Mouse (Mus musculus) adrenal gland, postnatal 36 days (tissue): Measurements from ENCODE around the gene Peli3. TPM values are rescaled to one million over a fixed set of nuclear protein-coding genes. Genes with fewer than 3 reads are reported as not detected.

Experiments
- DNase-seq, 2 experiments: peaks; one replicate each; pipeline ENCODE4 v3.0.0; 2021; ENCODE audit warnings: mixed read lengths in 1 of 2
- total RNA-seq, 2 experiments: library from RNA; stranded (reverse); gene quantifications; 2 replicates each; pipeline ENCODE4 v1.2.3; 2021

Gene Peli3
- total RNA-seq, 2 experiments from 2014 or later = 7.7 to 8.2 TPM

GRCm38 (mm10) chr19:4915924-4916603, 26.9 kb downstream of the Peli3 start:
- DNase-seq = peak; percentile 68 to 73

GRCm38 (mm10) chr19:4909376-4909775, 33.6 kb downstream of the Peli3 start:
- peak in 1 of 2 experiments; percentile 44 for DNase-seq

- DNase-seq = peak; percentile 48 to 53
These were observed 34.8 kb downstream of the Peli3 start for GRCm38 (mm10) chr19:4908107-4908506.

- DNase-seq = peak; percentile 83 to 84
These were observed 36.7 kb downstream of the Peli3 start, which contains the start of gene Bbs1 for GRCm38 (mm10) chr19:4905979-4906794. Gene Bbs1, minus strand, starts transcription at chr19:4906628.

GRCm38 (mm10) chr19:4899888-4900287, 43.0 kb downstream of the Peli3 start:
- no peak for DNase-seq

- no peak for DNase-seq
These were observed 44.0 kb downstream of the Peli3 start for GRCm38 (mm10) chr19:4898972-4899371.

GRCm38 (mm10) chr19:4896780-4897520, 46.0 kb downstream of the Peli3 start:
- peak in 1 of 2 experiments; percentile 9 for DNase-seq

- no peak for DNase-seq
These were observed 51.1 kb downstream of the Peli3 start for GRCm38 (mm10) chr19:4891798-4892197.

GRCm38 (mm10) chr19:4889791-4890190, 53.1 kb downstream of the Peli3 start:
- DNase-seq = no peak

- no peak for DNase-seq
These were observed 59.0 kb downstream of the Peli3 start for GRCm38 (mm10) chr19:4883961-4884360.

Other genes with a start within 250 kb of the Peli3 start
- under 1 TPM in 1 of 2 experiments, not detected in 1; 0.13 TPM for gene Gm960, start 244.5 kb downstream of the Peli3 start, total RNA-seq
- gene Sptbn2, start 232.0 kb downstream of the Peli3 start, total RNA-seq = under 1 TPM; 0.49 to 0.53 TPM
- 10 to 100 TPM; 16.4 to 17.1 TPM for gene Rbm4b, start 186.6 kb downstream of the Peli3 start, total RNA-seq
- gene Rbm4, start 149.2 kb downstream of the Peli3 start, total RNA-seq = 10 to 100 TPM; 57.6 to 68.1 TPM
- gene Gm21992, start 131.5 kb downstream of the Peli3 start, total RNA-seq = 10 to 100 TPM; 24.5 to 25.1 TPM
- gene Rbm14, start 131.5 kb downstream of the Peli3 start, total RNA-seq = 10 to 100 TPM; 48.7 to 60.3 TPM
- 100 to 1,000 TPM; 112 to 121 TPM for gene Ccs, start 103.8 kb downstream of the Peli3 start, total RNA-seq
- under 1 TPM in 1 of 2 experiments, not detected in 1; 0.20 TPM for gene Ccdc87, start 103.8 kb downstream of the Peli3 start, total RNA-seq
- 100 to 1,000 TPM; 332 to 462 TPM for gene Ctsf, start 88.0 kb downstream of the Peli3 start, total RNA-seq
- gene Actn3, start 65.2 kb downstream of the Peli3 start, total RNA-seq = under 1 TPM; 0.53 to 0.66 TPM
- 10 to 100 TPM; 21.3 to 21.9 TPM for gene Zdhhc24, start 64.5 kb downstream of the Peli3 start, total RNA-seq
- gene Bbs1, start 36.5 kb downstream of the Peli3 start, total RNA-seq = 1 to 10 TPM; 9.1 to 9.2 TPM
- gene Dpp3, start 14.8 kb downstream of the Peli3 start, total RNA-seq = 100 to 1,000 TPM in 1 of 2 experiments, 10 to 100 TPM in 1; 86.1 to 110 TPM
- gene Mrpl11, start 19.0 kb upstream of the Peli3 start, total RNA-seq = 10 to 100 TPM; 56.7 to 59.1 TPM
- under 1 TPM; 0.20 to 0.40 TPM for gene Npas4, start 47.2 kb upstream of the Peli3 start, total RNA-seq
- gene Slc29a2, start 80.7 kb upstream of the Peli3 start, total RNA-seq = 1 to 10 TPM; 4.5 to 5.3 TPM
- gene B4gat1, start 95.7 kb upstream of the Peli3 start, total RNA-seq = 10 to 100 TPM; 27.8 to 43.5 TPM
- gene AC124502.3, start 95.8 kb upstream of the Peli3 start, total RNA-seq = 1 to 10 TPM in 1 of 2 experiments, under 1 TPM in 1; 0.99 to 2.3 TPM
- 10 to 100 TPM; 26.7 to 29.9 TPM for gene Brms1, start 98.2 kb upstream of the Peli3 start, total RNA-seq
- gene Rin1, start 107.4 kb upstream of the Peli3 start, total RNA-seq = 1 to 10 TPM; 3.5 to 3.6 TPM
- 10 to 100 TPM; 13.7 to 21.2 TPM for gene Cd248, start 125.0 kb upstream of the Peli3 start, total RNA-seq
- gene Tmem151a, start 142.4 kb upstream of the Peli3 start, total RNA-seq = 1 to 10 TPM; 1.7 TPM
- gene Yif1a, start 145.4 kb upstream of the Peli3 start, total RNA-seq = 10 to 100 TPM; 70.6 to 73.8 TPM
- 1 to 10 TPM; 1.2 to 1.4 TPM for gene Cnih2, start 155.4 kb upstream of the Peli3 start, total RNA-seq
- 100 to 1,000 TPM; 165 to 190 TPM for gene Rab1b, start 163.9 kb upstream of the Peli3 start, total RNA-seq
- 10 to 100 TPM; 44.3 to 48.4 TPM for gene Klc2, start 175.4 kb upstream of the Peli3 start, total RNA-seq